ENCODE assay signal across 18 mouse cellular contexts in genomic region chr12:116035346-116035745, GRCm38 (mm10). TPM values are rescaled to one million over a fixed set of nuclear protein-coding genes. Genes with fewer than 3 reads are reported as not detected.
"Had no signal": no experiment of that assay in that cellular context is flagged by ENCODE, and none has a peak within 500 bp of the region (broad histone marks: within the 10 kb centered on the region; RNA-seq: fewer than 3 reads in every experiment).

No protein-coding gene starts in this region.

- H3K27ac ChIP-seq: lung, embryonic 15.5 days; macrophage; midbrain, embryonic 13.5 days; midbrain, embryonic 15.5 days; neural tube, embryonic 12.5 days had no signal

- H3K36me3 ChIP-seq: lung, embryonic 15.5 days; midbrain, embryonic 13.5 days; midbrain, embryonic 15.5 days; neural tube, embryonic 12.5 days had no signal

- H3K4me1 ChIP-seq: lung, embryonic 15.5 days; megakaryocyte, embryonic 14.5 days; midbrain, embryonic 13.5 days; midbrain, embryonic 15.5 days; neural tube, embryonic 12.5 days had no signal

- DNase-seq: liver, postnatal 0 days; lung, adult 2 months; lung, postnatal 14 days; lung, postnatal 36 days; right cerebral cortex, postnatal 25 days; right cerebral cortex, postnatal 4 days; spleen, adult 18-20 months; thymus, adult 18-20 months; thymus, postnatal 14 days; thymus, postnatal 36 days had no signal

- H3K9me3 ChIP-seq: lung, embryonic 15.5 days; midbrain, embryonic 15.5 days; neural tube, embryonic 12.5 days had no signal

- H3K27me3 ChIP-seq: lung, embryonic 15.5 days; megakaryocyte, embryonic 14.5 days; midbrain, embryonic 13.5 days; midbrain, embryonic 15.5 days; neural tube, embryonic 12.5 days had no signal

- H3K4me3 ChIP-seq: lung, embryonic 15.5 days; megakaryocyte, embryonic 14.5 days; midbrain, embryonic 13.5 days; midbrain, embryonic 15.5 days; neural tube, embryonic 12.5 days had no signal

RNA-seq across cellular contexts. Expression of gene Vipr2, which starts 42.2 kb away (rescaled TPM):
- total RNA-seq: monocyte, adult 5-6 weeks; neutrophil, adult 5-6 weeks had no signal
